Mouse (Mus musculus) layer of hippocampus, adult 9-11 months (tissue): ENCODE measurements around the gene Tex101.
"Not testable (repeated sequence)": the region's sequence is repeated elsewhere in the genome, so short reads cannot be mapped to it uniquely, and the experiment has no call there.

Source experiments
- DNase-seq: peaks from one replicate; pipeline ENCODE4 v3.0.0; 2022

The Tex101 gene

GRCm38 (mm10) chr7:24676575-24676974, at the start of gene Tex101:
Tex101 (minus strand) TSS chr7:24676675.
- no peak for DNase-seq

- no peak for DNase-seq
Observed at GRCm38 (mm10) chr7:24715039-24715438, 38.6 kb upstream of the Tex101 start.

GRCm38 (mm10) chr7:24708832-24709292, 32.4 kb upstream of the Tex101 start, which contains the start of gene BC049730:
BC049730 (plus strand) TSS chr7:24709242.
- DNase-seq = no peak

- not testable (repeated sequence) for DNase-seq
Observed at GRCm38 (mm10) chr7:24702841-24703240, 26.4 kb upstream of the Tex101 start.

GRCm38 (mm10) chr7:24697891-24698290, 21.4 kb upstream of the Tex101 start:
- DNase-seq = not testable (repeated sequence)

GRCm38 (mm10) chr7:24692693-24693092, 16.2 kb upstream of the Tex101 start:
- not testable (repeated sequence) for DNase-seq

GRCm38 (mm10) chr7:24687519-24687918, 11.0 kb upstream of the Tex101 start:
- not testable (repeated sequence) for DNase-seq

GRCm38 (mm10) chr7:24684121-24684520, 7.6 kb upstream of the Tex101 start:
- DNase-seq = not testable (repeated sequence)

- no peak for DNase-seq
Observed at GRCm38 (mm10) chr7:24671944-24672439, 4.5 kb downstream of the Tex101 start.

GRCm38 (mm10) chr7:24664959-24665358, 11.5 kb downstream of the Tex101 start:
- DNase-seq = no peak

GRCm38 (mm10) chr7:24664301-24664700, 12.2 kb downstream of the Tex101 start:
- no peak for DNase-seq

- peak; percentile 38 for DNase-seq
Observed at GRCm38 (mm10) chr7:24662575-24662974, 13.9 kb downstream of the Tex101 start.

GRCm38 (mm10) chr7:24661118-24661904, 15.2 kb downstream of the Tex101 start:
- DNase-seq = no peak

- DNase-seq = no peak
Observed at GRCm38 (mm10) chr7:24659737-24660357, 16.6 kb downstream of the Tex101 start.

GRCm38 (mm10) chr7:24653681-24654080, 22.8 kb downstream of the Tex101 start:
- no peak for DNase-seq

- no peak for DNase-seq
Observed at GRCm38 (mm10) chr7:24646486-24646885, 30.0 kb downstream of the Tex101 start.

- DNase-seq = no peak
Observed at GRCm38 (mm10) chr7:24644996-24645395, 31.5 kb downstream of the Tex101 start.

GRCm38 (mm10) chr7:24644492-24644891, 32.0 kb downstream of the Tex101 start:
- no peak for DNase-seq

- no peak for DNase-seq
Observed at GRCm38 (mm10) chr7:24642491-24642890, 34.0 kb downstream of the Tex101 start.

GRCm38 (mm10) chr7:24640450-24640849, 36.0 kb downstream of the Tex101 start:
- no peak for DNase-seq

- no peak for DNase-seq
Observed at GRCm38 (mm10) chr7:24638026-24638856, 38.2 kb downstream of the Tex101 start.

- DNase-seq = no peak
Observed at GRCm38 (mm10) chr7:24637046-24637445, 39.4 kb downstream of the Tex101 start.

GRCm38 (mm10) chr7:24636264-24636663, 40.2 kb downstream of the Tex101 start, which contains the start of gene Lypd3:
Lypd3 (plus strand) TSS chr7:24636550.
- no peak for DNase-seq
